Mouse (Mus musculus) small intestine, adult 2 months (tissue): Measurements from ENCODE around the gene Zfp933. TPM values are rescaled to one million over a fixed set of nuclear protein-coding genes. Genes with fewer than 3 reads are reported as not detected.

Experiments
- H3K27ac ChIP-seq: fragments of 200-500 bp; 2 replicates; pipeline ENCODE4 v1.5.1; 2012; ENCODE audit warnings: low read depth, low read length, control low read depth, inconsistent platforms; ENCODE audit not compliant: insufficient read depth
- H3K27me3 ChIP-seq: fragments of 200-500 bp; 2 replicates; pipeline ENCODE4 v1.6.1; 2012; ENCODE audit warnings: mild to moderate bottlenecking, moderate library complexity, low read length, inconsistent platforms; ENCODE audit not compliant: control insufficient read depth, insufficient read depth
- H3K36me3 ChIP-seq: fragments of 200-500 bp; 2 replicates; pipeline ENCODE4 v1.6.1; 2012; ENCODE audit warnings: mild to moderate bottlenecking, low read length, control low read depth, inconsistent platforms; ENCODE audit not compliant: control insufficient read depth, insufficient read depth
- H3K4me1 ChIP-seq: fragments of 200-500 bp; 2 replicates; pipeline ENCODE4 v1.6.1; 2012; ENCODE audit warnings: low read length, inconsistent platforms, mixed read lengths; ENCODE audit not compliant: control insufficient read depth, insufficient read depth, insufficient read length
- H3K4me3 ChIP-seq: fragments of 200-500 bp; 2 replicates; pipeline ENCODE4 v1.5.1; 2012; ENCODE audit warnings: low read depth, mild to moderate bottlenecking, control low read depth, inconsistent platforms, low read length, moderate library complexity
- CTCF ChIP-seq: fragments of 200-500 bp; IDR thresholded peaks from 2 replicates; pipeline ENCODE4 v1.5.1; 2012; ENCODE audit warnings: low read depth, mild to moderate bottlenecking, control low read depth, inconsistent platforms, low read length, moderate library complexity, mixed read lengths; ENCODE audit not compliant: insufficient replicate concordance, insufficient read length; ENCODE audit errors: extremely low read depth
- POLR2A ChIP-seq: fragments of 200-500 bp; IDR thresholded peaks from 2 replicates; pipeline ENCODE4 v1.6.1; 2012; ENCODE audit warnings: low read depth, mild to moderate bottlenecking, control low read depth, inconsistent platforms, low read length, moderate library complexity
- WGBS: fragments of 180-500 bp; shearing (Covaris S2); methylation state at CpG from one replicate; pipeline ENCODE4 v1.1.7; 2018; 5-methylcytosine and 5-hydroxymethylcytosine counted together
- polyA plus RNA-seq: library from polyadenylated mRNA; depleted of rRNA; stranded (reverse); fragments of >200 nt; gene quantifications from 2 replicates; pipeline ENCODE4 v1.2.3, GENCODE M21; 2012

The Zfp933 gene
- polyA plus RNA-seq, 1 experiment = 0.13 TPM

DNA sequence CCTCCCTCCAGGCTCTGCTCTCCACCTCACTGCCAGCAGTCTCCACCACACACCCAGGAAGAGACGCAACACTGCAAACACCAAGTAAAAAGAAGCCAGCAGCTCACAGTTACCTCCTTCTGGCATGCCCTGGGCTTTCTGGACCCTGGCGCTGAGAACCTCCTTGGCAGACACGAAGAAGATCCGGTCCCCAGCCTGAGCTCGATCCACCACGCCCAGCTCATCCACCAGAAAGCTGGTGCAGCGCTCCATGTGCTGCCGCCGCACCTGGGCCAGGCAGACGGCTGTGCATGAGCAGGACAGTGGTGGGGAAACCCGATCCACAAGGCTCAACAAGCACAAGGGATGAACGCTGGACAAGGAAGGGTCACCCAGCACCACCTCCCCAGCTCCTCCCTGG is 38.0 kb upstream of the Zfp933 start:
- Histone ChIP-seq H3K27me3 (no peaks in the 10 kb centered on the region), H3K4me3 (no peak overlapping the region), H3K36me3 (peaks cover 81% of the 10 kb centered on the region), H3K27ac (no peak overlapping the region), H3K4me1 (no peaks in the 10 kb centered on the region)
- WGBS = 93% methylated on average over 12 of the region's 12 CpGs
- TF ChIP-seq POLR2A = no peak
- TF ChIP-seq CTCF = no peak

DNA sequence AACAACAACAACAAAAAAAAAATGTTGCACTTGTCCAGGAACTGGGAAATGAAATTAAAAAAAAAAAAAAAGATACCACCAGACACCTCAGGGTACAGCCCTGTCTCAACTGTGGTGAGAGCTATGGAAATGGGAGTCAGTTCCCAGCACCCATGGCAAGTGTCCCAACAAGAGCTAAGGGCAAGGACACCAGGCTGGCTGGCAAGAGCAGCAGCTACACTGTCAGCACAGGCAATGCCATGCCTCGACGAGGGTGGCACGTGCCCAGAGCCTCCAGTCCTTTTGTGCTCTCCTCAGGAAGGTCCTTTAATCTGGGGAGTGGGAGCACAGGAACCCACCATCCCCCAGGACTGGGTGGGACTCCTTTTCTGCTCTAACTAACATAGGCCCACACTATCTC is 36.0 kb upstream of the Zfp933 start:
- H3K36me3 ChIP-seq = peaks cover 80% of the 10 kb centered on the region
- H3K4me1 ChIP-seq = no peaks in the 10 kb centered on the region
- H3K27ac ChIP-seq = no peak overlapping the region
- no peak overlapping the region for H3K4me3 ChIP-seq
- WGBS = 91% methylated on average over 3 of the region's 3 CpGs
- H3K27me3 ChIP-seq = no peaks in the 10 kb centered on the region
- TF ChIP-seq POLR2A (no peak), CTCF (no peak)

DNA sequence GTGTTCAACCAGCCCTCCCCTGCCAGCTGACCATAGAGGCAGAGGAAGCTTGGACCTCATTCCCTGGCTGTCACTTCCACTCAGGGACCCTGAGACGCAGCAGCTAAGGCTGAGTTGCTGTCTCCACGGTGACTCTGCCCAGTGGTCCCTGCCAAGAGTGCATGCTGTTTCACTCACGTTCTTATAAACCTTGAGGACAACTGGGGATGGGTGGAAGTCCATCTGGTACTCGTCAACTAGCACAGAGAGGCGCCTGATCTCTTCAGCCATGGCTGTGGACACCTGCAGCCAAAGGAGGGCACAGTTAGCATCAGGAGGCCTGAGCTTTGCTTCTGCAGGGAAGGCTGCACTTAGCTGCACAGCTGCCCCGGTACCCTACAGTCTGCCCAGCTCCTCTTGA is 34.9 kb upstream of the Zfp933 start:
- Histone ChIP-seq H3K4me3 (no peak overlapping the region), H3K36me3 (peaks cover 81% of the 10 kb centered on the region)
- 79% methylated on average over 6 of the region's 6 CpGs for WGBS

DNA sequence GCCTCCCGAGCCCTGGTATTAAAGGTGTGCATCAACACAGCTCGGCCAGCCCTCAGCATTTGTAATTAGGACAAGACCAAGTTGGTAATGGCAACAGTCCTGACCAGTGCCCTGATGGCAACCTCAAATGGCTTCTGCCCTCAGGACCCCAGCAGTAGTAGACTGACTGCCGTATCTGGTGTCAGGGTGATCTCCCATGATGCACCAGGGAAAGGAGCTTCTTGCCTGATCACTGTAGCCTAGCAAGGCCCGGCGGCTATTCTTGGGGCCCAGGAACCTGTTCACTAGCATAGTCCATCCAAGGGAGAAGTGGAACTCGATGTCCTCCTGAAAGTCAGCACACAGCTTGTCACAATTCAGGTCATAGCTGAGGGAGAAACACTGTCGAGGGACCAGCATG is 33.6 kb upstream of the Zfp933 start:
- Histone ChIP-seq H3K27me3 (no peaks in the 10 kb centered on the region), H3K4me3 (no peak overlapping the region), H3K36me3 (peaks cover 77% of the 10 kb centered on the region), H3K27ac (no peak overlapping the region), H3K4me1 (peaks cover under 1% of the 10 kb centered on the region; the same call in 1 of the 2 replicates)
- 94% methylated on average over 7 of the region's 7 CpGs for WGBS
- TF ChIP-seq POLR2A (no peak), CTCF (no peak)

More for the DNA sequence above, 34.9 kb upstream of the Zfp933 start:
- no peaks in the 10 kb centered on the region for H3K4me1 ChIP-seq
- TF ChIP-seq CTCF (no peak), POLR2A (no peak)
- no peaks in the 10 kb centered on the region for H3K27me3 ChIP-seq
- H3K27ac ChIP-seq = no peak overlapping the region

DNA sequence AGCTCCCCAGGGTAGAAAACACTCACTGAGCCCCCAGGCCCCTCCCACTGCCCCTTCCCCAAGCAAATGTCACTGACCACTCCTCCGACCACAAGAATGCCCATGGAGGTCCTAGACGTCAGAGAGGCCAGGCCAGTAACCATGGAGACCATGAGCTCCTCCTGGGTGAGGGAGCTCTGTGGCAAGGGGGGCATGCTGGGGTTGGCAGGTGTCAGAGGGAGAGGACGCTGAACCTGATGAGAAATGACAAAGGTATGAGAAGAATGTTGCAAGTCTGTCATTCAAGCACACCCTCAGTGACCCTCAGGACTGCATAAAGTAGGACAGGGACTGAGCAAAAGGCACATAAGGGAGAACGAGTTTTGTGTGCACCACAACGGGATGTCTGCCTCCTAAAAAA is 31.7 kb upstream of the Zfp933 start:
- no peak overlapping the region for H3K27ac ChIP-seq
- no peak overlapping the region for H3K4me3 ChIP-seq
- 75% methylated on average over 5 of the region's 5 CpGs for WGBS
- H3K27me3 ChIP-seq = no peaks in the 10 kb centered on the region
- H3K4me1 ChIP-seq = peaks cover 8% of the 10 kb centered on the region; the same call in 1 of the 2 replicates
- TF ChIP-seq CTCF = no peak
- TF ChIP-seq POLR2A = no peak
- H3K36me3 ChIP-seq = peaks cover 79% of the 10 kb centered on the region

DNA sequence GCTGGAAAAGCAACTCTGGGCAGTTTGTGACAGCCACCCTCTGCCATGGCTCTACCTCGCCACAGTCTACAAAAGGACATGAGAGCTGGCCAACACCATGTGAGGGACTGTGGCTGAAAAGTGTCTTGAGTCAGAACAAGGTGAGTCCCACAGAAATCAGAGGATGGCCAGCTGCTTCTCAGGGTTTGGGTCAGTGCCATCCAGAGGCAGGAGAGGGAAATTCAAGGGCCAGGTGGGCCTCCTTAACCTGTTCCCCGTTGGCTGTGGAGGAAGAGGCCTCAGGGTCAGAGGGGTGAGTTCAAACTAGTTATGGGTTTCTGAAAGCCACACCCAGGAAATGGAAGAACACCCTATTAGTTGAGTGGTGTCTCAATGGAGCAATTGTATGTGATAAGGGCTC is 31.3 kb upstream of the Zfp933 start:
- TF ChIP-seq CTCF (no peak), POLR2A (no peak)
- peaks cover 80% of the 10 kb centered on the region for H3K36me3 ChIP-seq
- peaks cover 8% of the 10 kb centered on the region; the same call in 1 of the 2 replicates for H3K4me1 ChIP-seq
- no peaks in the 10 kb centered on the region for H3K27me3 ChIP-seq
- H3K4me3 ChIP-seq = no peak overlapping the region
- no peak overlapping the region for H3K27ac ChIP-seq
- 51% methylated on average over 2 of the region's 2 CpGs for WGBS

DNA sequence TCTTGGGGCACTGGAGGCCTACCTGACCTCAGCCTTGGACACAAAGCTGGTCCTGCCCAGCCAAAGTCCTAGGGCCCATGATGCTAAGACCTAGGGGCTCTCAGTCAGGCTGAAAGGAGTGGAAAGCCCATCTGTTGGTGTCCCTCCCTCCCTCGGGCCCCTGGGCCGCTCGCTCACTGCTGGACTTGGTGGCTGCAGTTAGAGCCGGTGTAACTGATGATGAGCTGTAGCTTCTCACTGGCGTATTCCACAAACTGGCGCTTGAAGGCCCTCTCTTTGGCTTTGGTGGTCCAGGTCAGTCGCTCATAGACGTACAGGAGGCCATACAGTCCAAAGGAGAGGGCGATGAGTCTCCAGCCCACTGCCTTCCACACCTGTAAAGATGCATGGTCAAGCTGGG is 30.4 kb upstream of the Zfp933 start:
- Histone ChIP-seq H3K27ac (no peak overlapping the region), H3K36me3 (peaks cover 77% of the 10 kb centered on the region), H3K4me1 (peaks cover 8% of the 10 kb centered on the region; the same call in 1 of the 2 replicates), H3K4me3 (no peak overlapping the region), H3K27me3 (no peaks in the 10 kb centered on the region)
- WGBS = 94% methylated on average over 9 of the region's 9 CpGs
- no peak for TF ChIP-seq CTCF
- no peak for TF ChIP-seq POLR2A
